Mouse (Mus musculus) neural tube, embryonic 13.5 days (tissue): ENCODE measurements around the gene Dcaf11. TPM values are rescaled to one million over a fixed set of nuclear protein-coding genes. Genes with fewer than 3 reads are reported as not detected.

Experiments used
- ATAC-seq: fragments of 200-750 bp; cut with Nextera tagmentation; 2 replicates; pipeline ENCODE4 v1.8.0; 2017; ENCODE audit warnings: low read depth, mild to moderate bottlenecking, moderate TSS enrichment, moderate library complexity
- H3K27ac ChIP-seq: fragments of 300-500 bp; sonication (generic); replicated peaks from 2 replicates; pipeline ENCODE4 v1.5.1; 2015; ENCODE audit warnings: moderate library complexity, mild to moderate bottlenecking, inconsistent platforms
- H3K27me3 ChIP-seq: fragments of 300-500 bp; sonication (generic); 2 replicates; pipeline ENCODE4 v1.6.1; 2015; ENCODE audit warnings: mild to moderate bottlenecking, inconsistent platforms
- H3K36me3 ChIP-seq: fragments of 300-500 bp; sonication (generic); 2 replicates; pipeline ENCODE4 v1.6.1; 2015; ENCODE audit warnings: mild to moderate bottlenecking, inconsistent platforms
- H3K4me1 ChIP-seq: fragments of 300-500 bp; sonication (generic); replicated peaks from 2 replicates; pipeline ENCODE4 v1.6.1; 2015; ENCODE audit warnings: inconsistent platforms
- H3K4me2 ChIP-seq: fragments of 300-500 bp; sonication (generic); 2 replicates; pipeline ENCODE4 v1.6.1; 2015; ENCODE audit warnings: inconsistent platforms, mild to moderate bottlenecking, moderate library complexity
- H3K4me3 ChIP-seq: fragments of 300-500 bp; sonication (generic); 2 replicates; pipeline ENCODE4 v1.5.1; 2015; ENCODE audit warnings: mild to moderate bottlenecking, inconsistent platforms
- H3K9ac ChIP-seq: fragments of 300-500 bp; sonication (generic); 2 replicates; pipeline ENCODE4 v1.6.1; 2015; ENCODE audit warnings: moderate library complexity, mild to moderate bottlenecking, inconsistent platforms
- H3K9me3 ChIP-seq: fragments of 300-500 bp; sonication (generic); 2 replicates; pipeline ENCODE4 v1.6.1; 2016; ENCODE audit warnings: inconsistent platforms
- WGBS: fragments of 180-500 bp; shearing (Covaris S2); methylation state at CpG from one replicate; pipeline ENCODE4 v1.1.7; 2015; 5-methylcytosine and 5-hydroxymethylcytosine counted together
- polyA plus RNA-seq: library from polyadenylated mRNA; unstranded; fragments of >200 nt; fragmentation: Nextera tagmentation; extraction: Ambion mirVana; gene quantifications from 2 replicates; pipeline ENCODE4 v1.2.1, GENCODE M21; 2015

Dcaf11 gene
- polyA plus RNA-seq, 1 experiment from 2014 or later = 109 TPM

GRCm38 (mm10) chr14:55577871-55578667, 18.3 kb downstream of the Dcaf11 start, which contains the start of gene Psme1:
Gene Psme1, plus strand, starts transcription at chr14:55578123.
- peak; percentile 91 for ATAC-seq
- peak within 1 kb of the TSS; percentile 72 for H3K4me3 ChIP-seq
- peaks cover 20% of the 10 kb centered on the region for H3K4me1 ChIP-seq
- no peaks in the 10 kb centered on the region for H3K27me3 ChIP-seq
- H3K4me2 ChIP-seq = peak within 1 kb of the TSS; percentile 82
- H3K36me3 ChIP-seq = peaks cover 25% of the 10 kb centered on the region
- peak within 1 kb of the TSS; percentile 86 for H3K27ac ChIP-seq
- WGBS = 0% methylated on average over 30 of the region's 32 CpGs
- H3K9me3 ChIP-seq = no peaks in the 10 kb centered on the region
- H3K9ac ChIP-seq = peak within 1 kb of the TSS; percentile 93

- WGBS = 34% methylated on average over 6 of the region's 6 CpGs
Observed at GRCm38 (mm10) chr14:55578668-55579269, 19.0 kb downstream of the Dcaf11 start.

GRCm38 (mm10) chr14:55579511-55580496, 20.0 kb downstream of the Dcaf11 start:
- ATAC-seq = no peak
- peaks cover 26% of the 10 kb centered on the region for H3K4me1 ChIP-seq
- H3K9ac ChIP-seq = no peak overlapping the region
- 0 out of 2 replicates have a peak overlapping the region, but pooled peaks have one; percentile 82 for H3K4me2 ChIP-seq
- no peaks in the 10 kb centered on the region for H3K27me3 ChIP-seq
- 89% methylated on average over 23 of the region's 23 CpGs for WGBS
- peaks cover 25% of the 10 kb centered on the region for H3K36me3 ChIP-seq
- no peak overlapping the region for H3K27ac ChIP-seq
- H3K9me3 ChIP-seq = no peaks in the 10 kb centered on the region
- no peak overlapping the region for H3K4me3 ChIP-seq

More at GRCm38 (mm10) chr14:55578668-55579269, 19.0 kb downstream of the Dcaf11 start:
- ATAC-seq = peak; percentile 42
- Histone ChIP-seq H3K4me3 (peak overlapping the region; percentile 72), H3K4me2 (peak overlapping the region; percentile 82), H3K9ac (peak overlapping the region; percentile 93), H3K27ac (peak overlapping the region; percentile 86), H3K9me3 (no peaks in the 10 kb centered on the region), H3K36me3 (peaks cover 25% of the 10 kb centered on the region), H3K27me3 (no peaks in the 10 kb centered on the region), H3K4me1 (peaks cover 20% of the 10 kb centered on the region)

GRCm38 (mm10) chr14:55580731-55581130, 20.9 kb downstream of the Dcaf11 start:
- Histone ChIP-seq H3K36me3 (peaks cover 25% of the 10 kb centered on the region), H3K9me3 (no peaks in the 10 kb centered on the region), H3K4me3 (no peak overlapping the region), H3K4me2 (no peak overlapping the region), H3K9ac (no peak overlapping the region), H3K27ac (no peak overlapping the region), H3K27me3 (no peaks in the 10 kb centered on the region), H3K4me1 (peaks cover 35% of the 10 kb centered on the region)
- WGBS = 95% methylated on average over 16 of the region's 16 CpGs
- ATAC-seq = no peak

GRCm38 (mm10) chr14:55581981-55582681, 22.3 kb downstream of the Dcaf11 start:
- H3K9me3 ChIP-seq = no peaks in the 10 kb centered on the region
- WGBS = 77% methylated on average over 9 of the region's 9 CpGs
- H3K4me1 ChIP-seq = peaks cover 35% of the 10 kb centered on the region
- no peak overlapping the region for H3K4me2 ChIP-seq
- no peaks in the 10 kb centered on the region for H3K27me3 ChIP-seq
- no peak overlapping the region for H3K27ac ChIP-seq
- H3K4me3 ChIP-seq = no peak overlapping the region
- ATAC-seq = no peak
- no peak overlapping the region for H3K9ac ChIP-seq
- H3K36me3 ChIP-seq = peaks cover 27% of the 10 kb centered on the region

DNA sequence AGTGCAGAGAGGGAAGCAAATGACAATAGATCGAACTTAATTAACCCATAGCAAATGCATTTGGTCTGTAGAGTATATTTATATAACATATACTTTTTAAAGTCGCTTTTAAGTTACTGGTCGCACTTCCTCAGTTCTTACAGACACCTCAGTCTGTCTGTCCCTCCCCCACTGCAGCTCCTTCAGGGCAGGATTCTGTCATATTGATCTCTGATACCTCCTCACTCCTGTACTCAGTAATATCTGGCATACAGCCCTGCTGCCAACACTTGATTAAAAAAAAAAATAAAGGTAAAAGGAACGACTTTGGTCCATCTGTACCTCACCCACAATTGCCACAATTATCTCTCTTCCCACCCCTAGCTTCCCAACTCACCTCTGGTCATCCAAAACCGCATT, 24.5 kb downstream of the Dcaf11 start:
- 37% methylated on average over 5 of the region's 5 CpGs for WGBS
- ATAC-seq = no peak; the same call in 1 of the 2 replicates

DNA sequence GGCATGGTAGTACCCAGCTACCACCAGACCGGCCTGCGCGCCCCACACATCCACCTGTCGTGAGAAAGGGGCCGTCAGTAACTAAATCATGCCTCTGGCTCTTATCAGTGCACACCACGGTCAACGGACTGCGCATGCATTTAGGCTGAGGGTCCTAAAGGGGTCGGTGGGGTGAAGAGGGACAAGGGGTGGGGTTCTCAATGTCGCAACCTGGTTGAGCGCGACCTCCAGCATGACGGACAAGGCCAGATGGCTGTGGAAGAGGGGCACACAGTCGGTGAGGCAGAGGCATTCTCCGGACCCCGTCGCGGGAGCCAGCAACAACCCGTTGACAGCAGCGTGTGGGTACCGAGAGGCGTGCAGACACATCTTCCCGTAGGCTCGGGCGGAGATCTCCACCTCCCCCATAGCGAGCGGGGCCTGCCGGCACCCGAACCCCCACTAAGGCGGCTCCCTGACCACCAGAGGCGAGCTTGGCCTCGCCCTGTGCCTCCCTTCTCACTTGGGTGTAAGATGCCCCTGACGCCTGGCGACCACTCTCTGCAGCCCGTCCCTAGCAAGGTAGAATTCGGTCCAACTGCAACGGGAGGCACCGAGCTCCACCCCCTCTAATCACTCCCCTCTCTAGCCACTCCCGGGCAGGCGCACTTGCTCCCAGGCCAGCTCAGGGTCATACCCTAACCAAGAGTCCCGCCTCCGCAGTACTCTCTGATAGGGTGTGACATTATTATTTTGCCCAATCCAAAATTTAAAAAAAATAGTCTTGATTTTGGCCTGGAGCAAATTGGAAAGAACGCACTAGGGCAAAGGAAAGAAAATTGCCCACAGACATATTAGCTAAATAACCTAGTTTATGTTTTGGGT, 25.1 kb downstream of the Dcaf11 start, which contains the start of gene Emc9:
Emc9 (minus strand) TSS at position 601 of the 864 bp plus-strand sequence.
- ATAC-seq = peak; percentile 68
- Histone ChIP-seq H3K27ac (peak within 1 kb of the TSS; percentile 52; the same call in 1 of the 2 replicates), H3K9ac (peak within 1 kb of the TSS; percentile 79), H3K4me2 (peak within 1 kb of the TSS; percentile 66), H3K36me3 (peaks cover 40% of the 10 kb centered on the region), H3K9me3 (no peaks in the 10 kb centered on the region), H3K4me1 (peaks cover 26% of the 10 kb centered on the region), H3K4me3 (peak within 1 kb of the TSS; percentile 48), H3K27me3 (no peaks in the 10 kb centered on the region)
- 2% methylated on average over 43 of the region's 43 CpGs for WGBS

More for the DNA sequence above, 24.5 kb downstream of the Dcaf11 start:
- H3K27me3 ChIP-seq = no peaks in the 10 kb centered on the region
- peak overlapping the region; percentile 66 for H3K4me2 ChIP-seq
- no peaks in the 10 kb centered on the region for H3K9me3 ChIP-seq
- H3K4me1 ChIP-seq = peaks cover 26% of the 10 kb centered on the region
- peak overlapping the region; percentile 79 for H3K9ac ChIP-seq
- H3K36me3 ChIP-seq = peaks cover 41% of the 10 kb centered on the region
- 0 out of 2 replicates have a peak overlapping the region, but pooled peaks have one; percentile 52 for H3K27ac ChIP-seq
- peak overlapping the region; percentile 48 for H3K4me3 ChIP-seq

DNA sequence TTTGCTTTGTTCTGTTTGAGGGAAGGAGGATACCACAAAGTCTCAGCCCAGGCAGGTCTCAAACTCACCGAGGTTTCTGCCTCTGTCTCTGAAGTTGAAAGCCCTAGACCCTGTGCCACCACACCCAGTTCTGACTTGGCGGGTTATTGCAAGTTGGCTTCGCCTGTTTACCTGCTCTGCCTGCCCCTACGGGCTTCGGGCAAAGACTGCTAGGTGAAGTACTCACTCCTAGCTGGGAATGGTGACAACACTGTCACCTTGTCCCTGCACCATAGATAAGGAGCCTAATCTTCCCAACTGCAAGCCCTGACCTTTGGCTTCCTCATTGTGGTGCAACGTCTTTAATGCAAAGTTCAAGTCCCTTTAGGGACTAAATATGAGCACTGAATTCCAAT, 25.8 kb downstream of the Dcaf11 start:
- no peaks in the 10 kb centered on the region for H3K27me3 ChIP-seq
- peaks cover 33% of the 10 kb centered on the region for H3K36me3 ChIP-seq
- no peak overlapping the region; the same call in 1 of the 2 replicates for H3K9ac ChIP-seq
- H3K4me2 ChIP-seq = peak overlapping the region; percentile 66
- ATAC-seq = no peak
- no peak overlapping the region for H3K27ac ChIP-seq
- 66% methylated on average over 6 of the region's 6 CpGs for WGBS
- H3K4me3 ChIP-seq = peak overlapping the region; percentile 48; the same call in 1 of the 2 replicates
- no peaks in the 10 kb centered on the region for H3K9me3 ChIP-seq
- peaks cover 32% of the 10 kb centered on the region for H3K4me1 ChIP-seq

DNA sequence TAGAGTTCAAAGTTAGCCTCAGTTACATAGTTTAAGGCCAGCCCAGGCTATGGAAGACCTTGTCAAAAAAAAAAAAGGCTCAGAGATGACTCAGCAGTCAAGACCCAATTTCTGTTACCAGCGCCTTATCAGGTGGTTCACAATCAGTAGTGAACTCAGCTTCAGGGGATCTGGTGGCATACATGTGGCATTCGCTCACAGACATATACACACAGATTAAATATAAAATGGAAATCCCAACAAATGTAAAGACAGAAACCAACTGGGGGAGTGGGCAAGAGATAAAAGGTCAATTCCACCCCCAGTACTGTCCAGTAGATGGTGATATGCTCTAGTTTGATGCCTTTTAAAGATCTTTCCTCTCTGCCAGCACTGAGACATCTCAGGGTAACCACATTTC, 26.3 kb downstream of the Dcaf11 start:
- ATAC-seq = no peak

DNA sequence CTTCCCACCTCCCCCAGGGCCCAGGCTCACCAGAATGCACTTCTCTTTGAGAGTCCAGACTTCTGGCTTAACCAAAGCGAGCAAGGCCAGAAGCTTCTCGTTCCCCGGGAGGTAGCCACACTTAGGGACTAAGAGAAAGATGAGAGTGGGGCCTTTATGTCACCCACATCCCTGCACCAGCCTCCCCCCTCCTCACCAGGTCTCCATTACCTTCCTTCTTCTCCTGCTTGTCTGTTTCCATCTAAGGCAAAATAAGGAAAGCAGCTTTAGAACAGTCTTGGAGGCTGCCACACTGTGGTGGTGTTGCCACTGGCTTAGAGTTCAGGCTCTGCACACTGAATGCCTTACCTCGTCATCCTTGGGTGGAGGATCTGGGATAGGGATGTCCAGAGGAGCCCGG, 29.5 kb downstream of the Dcaf11 start:
- no peak for ATAC-seq
- WGBS = 90% methylated on average over 5 of the region's 5 CpGs

More for the DNA sequence above, 26.3 kb downstream of the Dcaf11 start:
- Histone ChIP-seq H3K4me1 (peaks cover 32% of the 10 kb centered on the region), H3K27me3 (no peaks in the 10 kb centered on the region), H3K4me3 (no peak overlapping the region), H3K4me2 (no peak overlapping the region), H3K9me3 (no peaks in the 10 kb centered on the region), H3K36me3 (peaks cover 28% of the 10 kb centered on the region), H3K27ac (no peak overlapping the region), H3K9ac (no peak overlapping the region)
- WGBS = 92% methylated on average over 2 of the region's 2 CpGs

More for the DNA sequence above, 29.5 kb downstream of the Dcaf11 start:
- no peak overlapping the region for H3K4me2 ChIP-seq
- H3K9me3 ChIP-seq = no peaks in the 10 kb centered on the region
- H3K9ac ChIP-seq = no peak overlapping the region
- H3K27me3 ChIP-seq = no peaks in the 10 kb centered on the region
- H3K36me3 ChIP-seq = peaks cover 22% of the 10 kb centered on the region
- no peak overlapping the region for H3K27ac ChIP-seq
- no peak overlapping the region for H3K4me3 ChIP-seq
- peaks cover 52% of the 10 kb centered on the region for H3K4me1 ChIP-seq
